Mouse (Mus musculus): ENCODE measurements around the gene Ntpcr. TPM values are rescaled to one million over a fixed set of nuclear protein-coding genes. Genes with fewer than 3 reads are reported as not detected.

Gene Ntpcr
- total RNA-seq, 2 experiments from 2014 or later = 16.5 to 18.6 TPM

- DNase-seq = no peak
These were observed 45.3 kb downstream of the Ntpcr start for GRCm38 (mm10) chr8:125775031-125775430.

DNA sequence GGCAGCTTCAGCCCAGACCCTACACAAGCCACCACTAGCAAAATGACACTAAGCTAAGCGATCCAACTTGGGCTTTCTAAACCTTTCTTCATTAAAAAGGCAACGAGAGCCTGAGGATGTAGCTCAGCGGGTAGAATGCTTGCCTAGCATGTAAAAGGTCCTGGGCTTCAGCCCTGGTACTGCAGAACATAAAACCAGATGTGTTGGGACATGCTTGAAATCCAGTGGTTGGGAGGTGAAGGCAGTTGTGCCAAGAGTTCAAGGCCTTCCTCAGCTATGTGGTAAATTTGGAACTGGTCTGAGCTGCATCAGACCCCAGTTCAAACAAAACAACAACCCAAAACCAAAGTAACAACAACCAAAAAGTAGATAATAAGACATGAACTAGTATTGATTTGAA is 46.6 kb downstream of the Ntpcr start:
- no peak for DNase-seq

DNA sequence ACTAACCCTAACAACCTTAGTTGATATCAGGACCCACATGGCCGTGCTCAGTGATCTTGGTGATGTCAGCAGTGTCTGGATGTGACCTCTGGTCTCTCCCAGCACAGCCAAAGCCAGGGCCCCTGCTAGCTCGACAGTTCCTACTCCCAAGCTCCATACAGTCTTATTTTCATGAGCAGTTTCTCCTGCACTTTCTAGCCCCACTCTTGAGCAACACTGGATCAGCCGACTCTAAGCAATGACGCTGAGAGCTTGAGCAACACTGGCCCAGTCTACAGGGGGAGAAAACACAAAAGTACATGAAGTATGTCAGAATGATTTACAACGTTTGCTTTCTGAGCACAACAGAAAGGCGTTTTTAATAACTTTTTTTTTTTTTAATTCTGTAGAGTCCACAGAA is 47.0 kb downstream of the Ntpcr start:
- no peak for DNase-seq

DNA sequence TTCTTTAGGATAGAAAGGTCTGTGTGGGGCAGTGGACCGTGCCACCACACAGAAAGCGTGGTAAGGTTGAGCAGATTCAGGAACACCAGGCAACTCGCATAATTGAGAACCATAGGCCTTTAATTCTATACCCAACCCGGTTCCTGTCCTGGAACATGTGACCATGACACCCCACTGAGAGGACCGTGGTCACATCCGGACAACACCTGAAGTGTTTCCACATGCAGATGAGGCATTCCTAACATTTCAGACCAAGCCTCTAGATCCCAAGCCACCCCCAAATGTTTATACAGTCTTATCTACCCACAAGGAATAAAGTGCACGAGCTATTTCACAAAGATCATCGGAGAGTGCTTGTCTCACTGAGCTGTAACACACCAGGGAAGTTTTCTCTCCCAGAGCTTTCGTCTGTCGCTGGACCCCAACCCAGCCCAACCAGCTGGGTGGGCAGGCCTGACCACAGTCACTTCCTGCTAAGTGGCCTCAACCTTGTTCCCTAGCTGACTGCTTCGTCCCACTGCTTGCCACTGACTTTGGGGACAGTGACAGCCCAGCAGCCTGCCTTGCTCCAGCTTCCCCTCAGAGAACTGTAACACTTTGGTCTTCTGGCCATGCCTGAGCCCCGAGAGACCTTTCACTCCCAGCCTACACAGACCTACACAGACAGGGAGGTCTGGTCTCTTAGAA is 47.9 kb downstream of the Ntpcr start:
- no peak for DNase-seq

DNA sequence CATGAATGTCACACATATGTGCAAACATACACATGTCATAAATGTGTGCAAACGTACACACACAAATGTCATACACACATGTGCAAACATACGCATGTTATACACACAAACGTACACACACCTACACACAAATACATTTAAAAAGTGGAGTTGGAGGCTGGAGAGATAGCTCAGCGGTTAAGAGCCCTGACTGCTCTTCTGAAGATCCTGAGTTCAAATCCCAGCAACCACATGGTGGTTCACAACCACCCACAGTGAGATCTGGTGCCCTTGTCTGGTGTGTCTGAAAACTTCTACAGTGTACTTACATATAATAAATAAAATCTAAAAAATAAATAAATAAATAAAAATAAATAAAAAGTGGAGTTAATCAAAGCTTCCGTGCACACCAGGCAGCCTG is 49.2 kb downstream of the Ntpcr start:
- no peak for DNase-seq

GRCm38 (mm10) chr8:125779656-125780055 is 49.9 kb downstream of the Ntpcr start:
- DNase-seq = no peak

- DNase-seq = no peak
These were observed 52.4 kb downstream of the Ntpcr start for GRCm38 (mm10) chr8:125782161-125782560.

DNA sequence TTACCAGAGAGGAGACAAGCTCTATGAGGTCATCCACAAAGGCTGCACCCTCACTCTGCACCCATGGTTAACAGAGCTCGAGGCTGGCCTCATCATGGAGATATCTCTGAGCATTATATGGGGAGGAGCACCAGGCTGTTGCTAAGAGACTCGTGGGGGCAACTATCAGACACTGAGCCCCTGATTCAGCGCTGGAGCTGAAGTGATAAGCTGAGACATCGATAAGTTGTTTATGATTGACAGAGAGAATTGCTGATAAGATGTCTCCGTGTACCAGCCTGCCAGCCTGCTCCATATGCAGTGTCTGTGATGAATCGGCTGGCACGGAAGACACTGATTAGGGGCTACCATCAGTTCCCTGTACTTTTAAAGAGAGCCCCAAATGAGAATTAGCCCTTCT is 57.1 kb downstream of the Ntpcr start:
- no peak for DNase-seq

DNA sequence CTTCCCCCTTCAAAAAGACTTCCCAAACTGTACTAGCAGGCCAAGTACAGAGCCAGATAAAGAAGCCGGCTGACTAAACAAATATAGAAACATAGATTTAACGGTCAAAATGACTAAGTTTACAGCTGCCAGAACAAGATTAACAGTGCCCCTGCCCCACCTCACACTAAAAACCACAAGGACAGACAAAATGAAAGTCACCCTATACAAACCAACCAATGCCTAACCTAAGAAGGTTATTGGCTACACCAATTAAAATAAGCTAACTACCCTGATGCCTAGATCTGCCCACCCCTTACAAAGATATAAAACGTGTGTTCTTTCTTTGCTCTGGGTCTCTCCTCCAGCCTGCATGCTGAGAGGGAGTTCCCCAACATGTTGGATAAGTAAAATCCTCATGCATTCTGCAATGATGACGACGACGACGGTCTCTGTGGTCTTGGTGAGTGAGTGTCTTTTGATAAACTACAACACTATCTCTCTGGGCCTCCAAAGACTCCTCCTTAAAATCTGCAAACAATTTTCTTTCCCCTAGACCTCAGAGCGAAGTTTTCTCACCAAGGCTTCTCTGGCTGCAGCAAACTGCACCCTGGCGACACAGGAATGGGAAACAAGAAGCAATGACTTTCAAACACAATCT is 63.2 kb downstream of the Ntpcr start:
- no peak for DNase-seq

GRCm38 (mm10) chr8:125795341-125795740 is 65.6 kb downstream of the Ntpcr start:
- DNase-seq = no peak

DNA sequence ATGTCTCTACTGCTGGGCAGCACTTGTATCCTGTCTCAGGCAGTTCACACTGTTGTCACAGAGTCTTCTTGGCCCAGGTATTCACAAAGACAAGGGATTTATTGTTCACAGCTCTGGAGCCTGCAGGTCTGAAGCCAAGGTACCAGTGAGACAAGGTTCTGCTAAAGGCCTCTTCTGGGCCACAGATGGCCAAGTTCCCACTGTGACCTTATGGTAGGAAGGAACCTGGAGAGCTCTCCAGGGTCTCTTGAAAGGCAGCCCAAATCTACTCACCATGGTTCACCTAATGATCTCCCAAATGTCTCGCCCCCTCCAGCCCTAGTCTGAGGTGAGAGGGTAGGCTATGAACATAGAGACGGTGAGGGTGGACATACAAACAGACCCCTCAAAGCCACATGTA is 67.2 kb downstream of the Ntpcr start:
- DNase-seq = no peak

Other genes starting within 250 kb of the Ntpcr start
- gene Sipa1l2, start 160.2 kb upstream of the Ntpcr start, total RNA-seq (2021) = 10 to 100 TPM; 12.9 to 16.7 TPM
- gene Map10, start 60.1 kb upstream of the Ntpcr start, total RNA-seq (2021) = 1 to 10 TPM; 3.6 to 4.1 TPM
- gene Pcnx2, start 168.4 kb downstream of the Ntpcr start, total RNA-seq (2021) = under 1 TPM; 0.45 to 0.59 TPM
- under 1 TPM; 0.21 to 0.41 TPM for gene Map3k21, start 180.5 kb downstream of the Ntpcr start, total RNA-seq (2021)

Data from gastrocnemius, postnatal 10 days (tissue).